Mouse (Mus musculus): Measurements from ENCODE around the gene Olfr718-ps1. TPM values are rescaled to one million over a fixed set of nuclear protein-coding genes. Genes with fewer than 3 reads are reported as not detected.
A peak's percentile ranks its signal among the peaks of the same experiment; 100 is the strongest.

Gene Olfr718-ps1
- polyA plus RNA-seq, 1 experiment from 2014 or later = not detected

DNA sequence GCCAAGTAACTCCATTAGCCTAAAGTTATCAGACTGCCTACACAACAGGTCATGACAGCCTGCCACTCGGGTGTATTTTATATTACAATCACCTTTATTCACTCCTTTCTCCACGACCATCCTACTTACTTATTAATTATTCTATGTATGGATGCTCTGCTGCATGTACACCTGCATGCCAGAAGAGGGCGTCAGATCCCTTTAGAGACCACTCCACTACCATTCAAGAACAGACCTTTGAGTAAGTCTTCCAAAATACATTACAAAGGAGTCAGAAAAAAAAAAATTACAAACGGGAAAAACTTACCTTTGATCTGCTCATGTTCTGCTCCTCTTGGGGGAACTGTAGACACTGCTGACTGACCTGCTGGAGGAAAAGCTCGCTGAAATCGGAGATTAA lies 31.8 kb upstream of the Olfr718-ps1 start:
- Histone ChIP-seq H3K27me3 (ENCODE audit: insufficient read depth, low read length) (no peaks in the 10 kb centered on the region), H3K4me1 (ENCODE audit: insufficient read depth) (peaks cover 7% of the 10 kb centered on the region), H3K27ac (ENCODE audit: low read depth) (no peak overlapping the region), H3K4me3 (ENCODE audit: low read depth, low read length) (peak overlapping the region; percentile 85; the same call in 1 of the 2 replicates), H3K9ac (0 out of 2 replicates have a peak overlapping the region, but pooled peaks have one; percentile 87), H3K36me3 (ENCODE audit: insufficient read depth) (peaks cover 39% of the 10 kb centered on the region), H3K9me3 (ENCODE audit: low read depth, low read length) (peaks cover 3% of the 10 kb centered on the region; the same call in 1 of the 2 replicates), H3K4me2 (peak overlapping the region; percentile 86)
- peak; percentile 60 for TF ChIP-seq CTCF (IDR thresholded peaks at IDR 0.05; ENCODE audit: low read depth)
- DNase-seq (peak; percentile 59), ATAC-seq (ENCODE audit: insufficient read depth) (no peak)
- WGBS = 30% methylated on average over 6 of the region's 6 CpGs

DNA sequence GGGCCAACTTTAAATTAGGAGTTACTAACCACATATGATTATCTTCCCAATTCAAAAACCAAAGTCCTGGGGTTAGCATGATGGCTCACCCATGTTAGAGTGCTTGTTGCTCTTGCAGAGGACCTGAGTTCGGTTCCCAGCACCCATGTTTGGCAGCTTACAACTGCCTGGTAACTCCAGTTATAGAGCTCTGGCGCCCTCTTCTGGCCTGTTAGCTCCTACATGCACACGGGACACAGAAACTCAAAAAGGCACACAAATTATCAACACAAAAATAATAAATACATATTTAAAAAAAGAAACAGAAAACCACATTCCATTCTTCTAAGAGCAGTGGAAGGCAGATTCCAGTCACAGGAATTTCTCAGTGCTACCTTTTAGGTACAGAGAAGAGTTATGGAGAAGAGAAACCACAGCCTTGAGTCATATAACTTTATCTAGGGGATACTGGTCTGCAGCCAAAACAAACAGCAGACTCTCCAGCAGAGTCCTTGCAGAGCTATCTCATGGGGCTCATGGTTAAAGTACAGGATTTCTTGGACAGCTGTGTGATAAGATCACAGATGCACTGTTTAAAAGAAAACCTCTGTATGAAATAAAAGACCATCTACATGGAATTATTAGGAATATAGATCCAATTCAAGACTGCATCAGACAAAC lies 30.3 kb upstream of the Olfr718-ps1 start:
- Histone ChIP-seq H3K27ac (ENCODE audit: low read depth) (no peak overlapping the region), H3K9ac (no peak overlapping the region), H3K36me3 (ENCODE audit: insufficient read depth) (peaks cover 54% of the 10 kb centered on the region), H3K27me3 (ENCODE audit: insufficient read depth, low read length) (no peaks in the 10 kb centered on the region), H3K4me2 (no peak overlapping the region), H3K4me3 (ENCODE audit: low read depth, low read length) (no peak overlapping the region), H3K9me3 (ENCODE audit: low read depth, low read length) (peaks cover 3% of the 10 kb centered on the region; the same call in 1 of the 2 replicates), H3K4me1 (ENCODE audit: insufficient read depth) (peaks cover 7% of the 10 kb centered on the region)
- 84% methylated on average over 3 of the region's 3 CpGs for WGBS
- no peak for ATAC-seq (ENCODE audit: insufficient read depth)
- no peak for DNase-seq
- no peak for TF ChIP-seq CTCF (IDR thresholded peaks at IDR 0.05; ENCODE audit: low read depth)

DNA sequence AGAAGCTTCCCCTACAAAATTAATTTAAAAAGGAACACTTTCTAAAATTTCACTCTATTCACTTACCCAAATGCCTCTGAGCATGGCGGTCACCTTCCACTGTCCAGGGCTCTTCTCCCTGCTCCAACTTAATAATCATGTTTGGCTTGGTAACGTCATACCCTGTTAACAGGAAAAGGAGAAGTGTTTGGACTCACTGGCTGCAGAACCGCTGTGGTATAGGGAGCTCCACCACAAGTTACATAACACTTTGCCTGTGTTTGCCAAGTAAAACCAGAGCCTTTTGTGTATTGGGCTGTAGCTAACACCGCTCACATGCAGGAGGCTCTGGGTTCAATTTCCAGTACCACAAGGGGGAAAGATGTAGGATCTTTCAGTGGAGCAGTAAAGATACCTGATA lies 28.6 kb upstream of the Olfr718-ps1 start:
- Histone ChIP-seq H3K27me3 (ENCODE audit: insufficient read depth, low read length) (no peaks in the 10 kb centered on the region), H3K9me3 (ENCODE audit: low read depth, low read length) (peaks cover 3% of the 10 kb centered on the region; the same call in 1 of the 2 replicates), H3K36me3 (ENCODE audit: insufficient read depth) (peaks cover 59% of the 10 kb centered on the region), H3K27ac (ENCODE audit: low read depth) (no peak overlapping the region), H3K4me2 (no peak overlapping the region), H3K4me3 (ENCODE audit: low read depth, low read length) (no peak overlapping the region), H3K9ac (no peak overlapping the region), H3K4me1 (ENCODE audit: insufficient read depth) (peaks cover 7% of the 10 kb centered on the region)
- TF ChIP-seq CTCF (IDR thresholded peaks at IDR 0.05; ENCODE audit: low read depth) = no peak
- 94% methylated on average over 4 of the region's 4 CpGs for WGBS
- DNase-seq = no peak
- ATAC-seq (ENCODE audit: insufficient read depth) = no peak

DNA sequence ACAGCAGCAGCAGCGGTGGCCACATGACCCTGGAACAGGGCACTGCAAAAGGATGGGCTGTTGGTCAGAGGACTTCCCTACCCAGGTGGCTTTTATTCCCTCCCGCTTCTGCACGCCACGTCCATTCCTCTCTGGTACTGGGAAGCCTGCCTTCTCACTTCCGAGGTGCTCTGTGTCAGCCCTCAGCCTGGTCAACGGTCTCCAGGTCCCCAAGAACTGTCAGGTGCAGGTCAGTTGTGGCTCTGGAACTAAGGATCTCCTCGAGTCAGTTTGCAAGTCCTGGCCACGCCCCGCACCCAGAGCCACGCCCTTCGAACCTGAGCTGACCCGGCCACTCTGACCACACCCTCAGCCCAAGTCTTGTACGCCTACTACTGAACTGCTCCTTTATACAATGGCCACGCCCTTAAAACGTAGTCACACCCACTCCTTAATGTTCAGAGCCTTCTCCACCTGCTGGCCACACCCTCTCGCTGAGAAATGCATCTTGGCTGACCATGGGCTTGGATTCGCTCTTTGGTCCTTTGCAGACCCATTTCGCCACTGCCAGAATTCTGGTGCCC lies 18.2 kb upstream of the Olfr718-ps1 start:
- DNase-seq (peak; percentile 51), ATAC-seq (ENCODE audit: insufficient read depth) (peak; percentile 41; the same call in 1 of the 2 replicates)
- WGBS = 15% methylated on average over 18 of the region's 18 CpGs
- H3K9ac ChIP-seq = no peak overlapping the region
- no peak overlapping the region for H3K27ac ChIP-seq (ENCODE audit: low read depth)
- no peak for TF ChIP-seq CTCF (IDR thresholded peaks at IDR 0.05; ENCODE audit: low read depth)
- H3K36me3 ChIP-seq (ENCODE audit: insufficient read depth) = no peaks in the 10 kb centered on the region
- H3K4me1 ChIP-seq (ENCODE audit: insufficient read depth) = no peaks in the 10 kb centered on the region
- no peaks in the 10 kb centered on the region for H3K9me3 ChIP-seq (ENCODE audit: low read depth, low read length)
- no peaks in the 10 kb centered on the region for H3K27me3 ChIP-seq (ENCODE audit: insufficient read depth, low read length)
- peak overlapping the region; percentile 34; the same call in 1 of the 2 replicates for H3K4me2 ChIP-seq
- no peak overlapping the region for H3K4me3 ChIP-seq (ENCODE audit: low read depth, low read length)

DNA sequence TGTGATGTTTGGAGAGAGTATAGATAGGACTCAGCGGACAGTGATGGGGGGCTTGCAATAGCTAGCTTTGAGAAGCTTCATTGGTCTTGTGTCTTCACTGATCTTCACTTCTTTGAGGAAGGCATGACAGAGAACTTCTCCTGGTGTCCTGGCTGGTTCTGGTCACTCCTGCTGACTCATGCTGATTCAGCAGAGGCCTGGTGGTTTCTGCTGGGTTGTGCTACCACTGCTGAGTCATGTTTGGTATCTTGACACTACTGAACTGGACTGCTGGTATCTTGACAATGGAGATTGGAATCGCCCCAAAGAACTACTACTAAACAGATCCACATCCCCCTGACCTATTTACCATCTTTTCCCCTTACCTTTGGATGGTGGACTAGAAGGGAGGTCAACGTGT lies 8.2 kb upstream of the Olfr718-ps1 start:
- no peak for TF ChIP-seq CTCF (IDR thresholded peaks at IDR 0.05; ENCODE audit: low read depth)
- WGBS = 85% methylated on average over 3 of the region's 3 CpGs
- peaks cover 40% of the 10 kb centered on the region for H3K27me3 ChIP-seq (ENCODE audit: insufficient read depth, low read length)
- no peak for DNase-seq
- H3K27ac ChIP-seq (ENCODE audit: low read depth) = no peak overlapping the region
- no peak overlapping the region for H3K4me2 ChIP-seq
- H3K36me3 ChIP-seq (ENCODE audit: insufficient read depth) = no peaks in the 10 kb centered on the region
- H3K4me3 ChIP-seq (ENCODE audit: low read depth, low read length) = no peak overlapping the region
- no peaks in the 10 kb centered on the region for H3K4me1 ChIP-seq (ENCODE audit: insufficient read depth)
- no peaks in the 10 kb centered on the region for H3K9me3 ChIP-seq (ENCODE audit: low read depth, low read length)
- no peak for ATAC-seq (ENCODE audit: insufficient read depth)
- no peak overlapping the region for H3K9ac ChIP-seq

DNA sequence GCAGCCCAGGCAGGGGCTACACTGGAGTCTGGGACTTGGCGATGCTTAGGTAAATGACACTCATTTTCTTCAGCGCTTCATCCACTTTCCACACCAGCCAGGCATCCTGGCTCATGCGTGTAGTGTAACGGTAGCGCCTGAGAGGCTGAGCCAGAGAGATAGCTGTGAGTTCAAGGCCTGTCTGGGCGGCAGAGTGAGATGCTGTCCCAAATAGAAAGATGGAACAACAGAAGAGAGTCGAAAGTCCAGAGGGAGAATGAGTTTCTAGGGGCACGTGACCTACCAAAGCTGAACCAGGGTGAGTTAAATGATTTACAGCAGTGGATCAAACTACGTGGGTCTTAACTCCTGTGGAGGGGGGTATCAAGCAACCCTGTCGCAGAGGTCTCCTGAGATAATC lies 6.4 kb upstream of the Olfr718-ps1 start:
- H3K9me3 ChIP-seq (ENCODE audit: low read depth, low read length) = 0 out of 2 replicates have a peak, but pooled peaks cover 4% of the 10 kb centered on the region
- no peak overlapping the region for H3K27ac ChIP-seq (ENCODE audit: low read depth)
- no peak overlapping the region for H3K9ac ChIP-seq
- H3K4me3 ChIP-seq (ENCODE audit: low read depth, low read length) = no peak overlapping the region
- 76% methylated on average over 10 of the region's 10 CpGs for WGBS
- no peak overlapping the region for H3K4me2 ChIP-seq
- ATAC-seq (ENCODE audit: insufficient read depth) (no peak), DNase-seq (no peak)
- H3K36me3 ChIP-seq (ENCODE audit: insufficient read depth) = no peaks in the 10 kb centered on the region
- TF ChIP-seq CTCF (IDR thresholded peaks at IDR 0.05; ENCODE audit: low read depth) = no peak
- H3K4me1 ChIP-seq (ENCODE audit: insufficient read depth) = no peaks in the 10 kb centered on the region
- H3K27me3 ChIP-seq (ENCODE audit: insufficient read depth, low read length) = peaks cover 34% of the 10 kb centered on the region

DNA sequence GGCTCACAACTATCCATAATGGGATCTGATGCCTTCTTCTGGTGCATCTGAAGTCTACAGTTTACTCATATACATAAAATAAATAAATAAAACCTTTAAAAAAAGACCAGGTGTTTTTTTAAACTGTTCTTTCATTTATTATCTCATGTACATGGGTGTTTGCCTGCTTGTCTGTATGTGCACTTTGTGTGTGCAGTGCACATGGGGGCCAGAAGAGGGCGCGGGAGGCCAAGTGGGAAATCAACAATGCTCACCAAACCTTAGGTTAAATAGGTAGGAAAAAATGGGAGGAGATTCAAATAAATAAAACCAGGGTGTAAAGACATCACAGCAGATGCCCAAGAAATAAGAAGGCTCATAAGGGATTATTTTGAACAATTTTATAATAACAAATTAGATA lies 2.7 kb upstream of the Olfr718-ps1 start:
- no peak overlapping the region for H3K4me2 ChIP-seq
- no peak for ATAC-seq (ENCODE audit: insufficient read depth)
- 0 out of 2 replicates have a peak, but pooled peaks cover 4% of the 10 kb centered on the region for H3K9me3 ChIP-seq (ENCODE audit: low read depth, low read length)
- no peak overlapping the region for H3K9ac ChIP-seq
- WGBS = 87% methylated on average over 2 of the region's 2 CpGs
- no peaks in the 10 kb centered on the region for H3K36me3 ChIP-seq (ENCODE audit: insufficient read depth)
- TF ChIP-seq CTCF (IDR thresholded peaks at IDR 0.05; ENCODE audit: low read depth) = no peak
- no peak overlapping the region for H3K4me3 ChIP-seq (ENCODE audit: low read depth, low read length)
- H3K27ac ChIP-seq (ENCODE audit: low read depth) = no peak overlapping the region
- peaks cover under 1% of the 10 kb centered on the region; the same call in 1 of the 2 replicates for H3K27me3 ChIP-seq (ENCODE audit: insufficient read depth, low read length)
- DNase-seq = no peak
- no peaks in the 10 kb centered on the region for H3K4me1 ChIP-seq (ENCODE audit: insufficient read depth)
